In genomic region chr6:93913226-93913861, GRCm38 (mm10) we compare ENCODE assay signal across 8 mouse cellular contexts.
DNase-seq lines count a peak whose midpoint lies in the region; ATAC-seq and TF ChIP-seq lines count a peak whose summit lies in the region.

No protein-coding gene starts in this region.

- H3K9ac ChIP-seq in heart, embryonic 16.5 days (ENCODE audit: low read length) = peak overlapping the region; percentile 61
- H3K9ac ChIP-seq in limb, embryonic 11.5 days (ENCODE audit: low read length) = peak overlapping the region; percentile 64

- no peaks in the 10 kb centered on the region for H3K36me3 ChIP-seq in heart, embryonic 16.5 days (ENCODE audit: control insufficient read depth, insufficient read depth)
- no peaks in the 10 kb centered on the region for H3K36me3 ChIP-seq in hindbrain, embryonic 10.5 days
- H3K36me3 ChIP-seq in limb, embryonic 11.5 days (ENCODE audit: control insufficient read depth, insufficient read depth, low read length) = no peaks in the 10 kb centered on the region

- no peak for TF ChIP-seq CTCF in cortical plate, adult 2 months (IDR thresholded peaks at IDR 0.05; ENCODE audit: extremely low read depth, insufficient read depth, low read length)

- H3K27ac ChIP-seq in heart, embryonic 16.5 days (ENCODE audit: low read length) = no peak overlapping the region
- H3K27ac ChIP-seq in cortical plate, adult 2 months (ENCODE audit: insufficient read depth, low read length) = peak overlapping the region; percentile 97
- peak overlapping the region; percentile 93 for H3K27ac ChIP-seq in hindbrain, embryonic 10.5 days
- H3K27ac ChIP-seq in limb, embryonic 11.5 days (replicated peaks; ENCODE audit: low read depth, low read length) = peak overlapping the region; percentile 97

- ATAC-seq in heart, embryonic 16.5 days (replicated peaks; ENCODE audit: extremely low read depth, insufficient read depth, low FRiP score) = no peak
- no peak; the same call in 1 of the 2 replicates for ATAC-seq in limb, embryonic 11.5 days (ENCODE audit: insufficient number of reproducible peaks, low FRiP score, low TSS enrichment, low read depth)

- H3K4me1 ChIP-seq in heart, embryonic 16.5 days (ENCODE audit: control insufficient read depth, insufficient read depth, low read length) = peaks cover 21% of the 10 kb centered on the region
- no peaks in the 10 kb centered on the region; the same call in 1 of the 2 replicates for H3K4me1 ChIP-seq in cortical plate, adult 2 months (ENCODE audit: control insufficient read depth, insufficient read depth, low read length)
- peaks cover 61% of the 10 kb centered on the region for H3K4me1 ChIP-seq in hindbrain, embryonic 10.5 days (replicated peaks)
- peaks cover 22% of the 10 kb centered on the region for H3K4me1 ChIP-seq in limb, embryonic 11.5 days (ENCODE audit: control insufficient read depth, insufficient read depth, low read length)

- no peaks in the 10 kb centered on the region for H3K27me3 ChIP-seq in heart, embryonic 16.5 days (ENCODE audit: control insufficient read depth, insufficient read depth, low read length)
- H3K27me3 ChIP-seq in hindbrain, embryonic 10.5 days (ENCODE audit: insufficient read depth, poor library complexity, severe bottlenecking) = no peaks in the 10 kb centered on the region
- no peaks in the 10 kb centered on the region for H3K27me3 ChIP-seq in limb, embryonic 11.5 days (ENCODE audit: control insufficient read depth, insufficient read depth, low read length)

- 8% methylated on average over 22 of the region's 22 CpGs for WGBS in heart, embryonic 16.5 days
- WGBS in hindbrain, embryonic 10.5 days = 1% methylated on average over 22 of the region's 22 CpGs
- 2% methylated on average over 22 of the region's 22 CpGs for WGBS in limb, embryonic 11.5 days

- H3K9me3 ChIP-seq in heart, embryonic 16.5 days (replicated peaks; ENCODE audit: control insufficient read depth, low read length) = no peaks in the 10 kb centered on the region
- no peaks in the 10 kb centered on the region for H3K9me3 ChIP-seq in hindbrain, embryonic 10.5 days
- no peaks in the 10 kb centered on the region for H3K9me3 ChIP-seq in limb, embryonic 11.5 days (ENCODE audit: control insufficient read depth, low read length)

- H3K4me3 ChIP-seq in heart, embryonic 16.5 days (ENCODE audit: low read length) = peak overlapping the region; percentile 31
- H3K4me3 ChIP-seq in cortical plate, adult 2 months (ENCODE audit: insufficient read depth, low read length) = peak overlapping the region; percentile 87
- H3K4me3 ChIP-seq in hindbrain, embryonic 10.5 days = peak overlapping the region; percentile 55
- H3K4me3 ChIP-seq in limb, embryonic 11.5 days (ENCODE audit: low read depth, low read length) = peak overlapping the region; percentile 33

- no peak for DNase-seq in heart, postnatal 36 days
- DNase-seq in hindbrain, embryonic 10.5 days (ENCODE audit: low spot score) = peak; percentile 69
- DNase-seq in limb, embryonic 11.5 days (ENCODE audit: low spot score) = peak; percentile 72
- DNase-seq in right cerebral cortex, postnatal 4 days = peak; percentile 49
- DNase-seq in urinary bladder, postnatal 4 days (ENCODE audit: low spot score in 2 of 2) = no peak
- DNase-seq in urinary bladder, adult 18-20 months (ENCODE audit: low spot score in 2 of 2) = no peak

- intact Hi-C loops in heart, postnatal 36 days (cut with DNase I) = no loop called here

- peak overlapping the region; percentile 69 for H3K4me2 ChIP-seq in heart, embryonic 16.5 days (ENCODE audit: low read depth, low read length)
- H3K4me2 ChIP-seq in limb, embryonic 11.5 days (ENCODE audit: low read depth, severe bottlenecking) = peak overlapping the region; percentile 66

- peak; percentile 54; the same call in 1 of the 2 replicates for TF ChIP-seq POLR2A in cortical plate, adult 2 months (IDR thresholded peaks at IDR 0.05; ENCODE audit: extremely low read depth, insufficient read depth, low read length)

Comparison
In these comparisons a context has a peak if more than half of its experiments do, and no peak if none do; other contexts are left out.
1. H3K4me3 ChIP-seq: peak in every context shown above with its lines; median percentile 87 in cortical plate, adult 2 months; 55 in hindbrain, embryonic 10.5 days; 33 in limb, embryonic 11.5 days; 31 in heart, embryonic 16.5 days.
2. DNase-seq: peak in hindbrain, embryonic 10.5 days (single experiment), limb, embryonic 11.5 days (single experiment) and right cerebral cortex, postnatal 4 days (single experiment); none in heart, postnatal 36 days (0 of 2), urinary bladder, postnatal 4 days (0 of 2) and urinary bladder, adult 18-20 months (0 of 2).